Mouse (Mus musculus) gastrocnemius, adult 2 months (tissue): ENCODE results near the gene Olfr665. TPM values are rescaled to one million over a fixed set of nuclear protein-coding genes. Genes with fewer than 3 reads are reported as not detected.
"Not testable (repeated sequence)": the region's sequence is repeated elsewhere in the genome, so short reads cannot be mapped to it uniquely, and the experiment has no call there.

Experiments
- DNase-seq: peaks from one replicate; pipeline ENCODE4 v3.0.0; 2022
- H3K27ac ChIP-seq: fragments of 200-600 bp; 2 replicates; pipeline ENCODE4 v1.8.1; 2022; ENCODE audit warnings: mild to moderate bottlenecking
- H3K4me3 ChIP-seq: fragments of 200-600 bp; 2 replicates; pipeline ENCODE4 v1.8.1; 2022; ENCODE audit warnings: mild to moderate bottlenecking, moderate library complexity
- CTCF ChIP-seq: fragments of 200-600 bp; IDR thresholded peaks from 2 replicates; pipeline ENCODE4 v1.8.1; 2022; ENCODE audit warnings: antibody characterized with exemption, mild to moderate bottlenecking, moderate library complexity
- intact Hi-C: fragments of 180-260 bp; cut with DNase I; formaldehyde crosslinking; loops from one replicate; pipeline ENCODE4 v1.15.1; 2025
- long read RNA-seq, 2 experiments: library from polyadenylated mRNA; stranded (forward); transcript quantifications; one replicate each; pipeline ENCODE4 v2.0.0; 2021
- total RNA-seq, 2 experiments: library from RNA; stranded (reverse); gene quantifications; 2 replicates each; pipeline ENCODE4 v1.2.3; 2021

The Olfr665 gene
- total RNA-seq: not detected
- long read RNA-seq, experiment 1: 0 reads
- long read RNA-seq, experiment 2: 0 reads

DNA sequence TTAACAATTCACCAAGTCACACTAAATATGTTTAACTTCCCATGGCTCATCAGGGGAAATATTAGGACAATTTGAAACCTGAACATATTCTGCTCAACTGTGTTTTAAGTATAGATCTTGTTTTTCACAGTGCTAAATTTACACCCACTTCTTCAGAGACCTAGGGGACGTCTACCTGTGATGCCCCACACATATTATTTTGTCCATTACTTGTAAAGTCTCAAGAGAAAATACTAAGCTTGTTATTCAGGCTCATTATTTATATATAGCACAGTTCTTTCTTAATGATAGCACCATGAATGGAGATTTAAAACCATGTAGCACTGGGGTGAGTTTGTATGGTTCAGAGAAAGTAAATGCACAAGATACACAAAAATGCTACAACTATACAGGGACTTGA, at the start of gene Olfr665:
Gene Olfr665, plus strand, starts transcription at position 301 of the 400 bp plus-strand sequence.
- DNase-seq: no peak
- H3K4me3 ChIP-seq: no peak within 1 kb of the TSS
- intact Hi-C loops: no loop called here
- TF ChIP-seq CTCF: no peak
- no peak within 1 kb of the TSS for H3K27ac ChIP-seq

DNA sequence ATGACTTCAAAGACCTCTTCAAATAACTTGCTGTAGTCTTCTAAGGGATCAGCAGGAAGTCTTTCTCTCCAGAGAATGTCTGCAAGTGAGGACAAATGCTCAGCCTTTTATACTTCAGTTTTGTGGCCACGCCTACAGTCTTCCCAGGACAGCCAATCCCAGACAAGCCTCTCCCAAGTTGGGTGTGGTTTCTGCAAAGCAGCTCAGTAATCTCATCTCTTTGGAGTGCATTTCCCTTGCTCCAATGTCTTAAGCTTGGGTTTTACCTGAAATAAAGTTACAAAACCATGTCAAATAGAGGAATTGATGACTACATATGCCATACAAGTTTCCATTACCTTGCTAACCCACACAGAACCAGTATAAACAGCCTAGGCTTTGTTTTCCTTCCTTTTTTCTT, 35.3 kb upstream of the Olfr665 start, which contains the start of gene Usp17lb:
Gene Usp17lb, minus strand, starts transcription at position 101 of the 400 bp plus-strand sequence.
- H3K4me3 ChIP-seq: no peak within 1 kb of the TSS
- intact Hi-C loops: no loop called here
- no peak for TF ChIP-seq CTCF
- DNase-seq: no peak
- no peak within 1 kb of the TSS for H3K27ac ChIP-seq

DNA sequence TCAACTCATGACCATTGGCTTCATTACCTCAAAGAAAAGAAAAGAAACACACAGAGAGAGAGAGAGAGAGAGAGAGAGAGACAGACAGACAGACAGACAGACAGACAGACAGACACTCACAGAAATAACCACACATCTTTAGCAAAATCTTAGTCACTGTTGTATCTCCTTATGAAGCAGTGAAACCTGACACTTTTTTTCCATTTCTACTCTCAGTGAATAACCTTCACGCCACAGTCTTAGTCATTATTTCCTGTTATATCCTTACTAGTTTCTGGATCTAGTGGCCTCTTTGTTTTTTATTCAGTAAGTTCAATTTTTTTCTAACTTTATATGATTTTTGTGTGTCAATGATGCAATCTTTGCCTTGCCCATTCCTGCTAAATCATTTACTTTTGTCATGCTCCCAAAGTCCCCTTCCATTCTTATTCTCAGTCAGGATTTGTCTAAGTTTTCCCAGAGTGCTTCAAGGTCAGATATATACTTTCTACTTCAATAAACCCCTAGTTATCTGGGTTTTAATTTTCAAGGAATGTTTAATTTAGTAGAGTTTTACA, 34.0 kb upstream of the Olfr665 start:
- no peak for TF ChIP-seq CTCF
- no peak overlapping the region for H3K27ac ChIP-seq
- no peak for DNase-seq
- intact Hi-C loops: no loop called here
- H3K4me3 ChIP-seq: no peak overlapping the region

DNA sequence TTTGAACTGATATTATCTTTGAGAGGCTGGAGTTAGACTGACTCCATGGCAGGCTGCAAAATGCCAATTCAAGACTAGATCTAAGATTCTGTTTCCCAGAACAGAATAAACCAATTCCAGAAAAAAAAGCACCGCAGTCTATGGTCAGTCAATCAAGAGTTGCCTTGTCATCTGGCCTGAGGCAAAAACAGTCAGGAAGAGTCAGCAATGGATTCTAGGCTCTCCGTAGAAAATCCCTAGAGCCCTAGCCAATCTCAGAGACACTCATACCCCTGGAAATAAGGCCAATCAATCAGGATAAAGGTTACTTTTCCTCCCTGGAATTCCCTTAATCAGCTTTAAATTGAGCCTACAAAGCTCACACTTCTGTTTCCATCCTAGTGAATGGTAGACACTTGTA, 26.3 kb upstream of the Olfr665 start:
- intact Hi-C loops, H3K4me3 ChIP-seq, H3K27ac ChIP-seq, DNase-seq: not testable (repeated sequence)

DNA sequence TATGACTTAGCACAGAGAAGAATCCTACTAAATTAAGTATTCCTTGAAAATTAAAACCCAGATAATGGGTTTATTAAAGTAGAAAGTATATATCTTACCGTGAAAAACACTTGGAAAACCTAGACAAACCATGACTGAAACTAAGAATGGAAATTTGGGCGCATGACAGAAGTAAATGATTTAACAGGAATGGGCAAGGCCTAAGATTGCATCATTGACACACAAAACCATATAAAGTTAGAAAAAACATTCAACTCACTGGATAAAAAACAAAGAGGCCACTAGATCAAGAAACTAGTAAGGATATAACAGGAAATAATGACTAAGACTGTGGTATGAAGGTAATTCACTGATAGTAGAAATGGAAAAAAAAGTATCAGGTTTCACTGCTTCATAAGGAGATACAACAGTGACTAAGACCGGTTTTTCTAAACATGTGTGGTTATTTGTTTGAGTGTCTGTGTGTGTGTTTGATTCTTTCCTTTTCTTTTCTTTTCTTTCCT, 22.5 kb upstream of the Olfr665 start:
- Histone ChIP-seq H3K27ac (no peak overlapping the region), H3K4me3 (no peak overlapping the region)
- intact Hi-C loops: no loop called here
- TF ChIP-seq CTCF: no peak
- DNase-seq: no peak

DNA sequence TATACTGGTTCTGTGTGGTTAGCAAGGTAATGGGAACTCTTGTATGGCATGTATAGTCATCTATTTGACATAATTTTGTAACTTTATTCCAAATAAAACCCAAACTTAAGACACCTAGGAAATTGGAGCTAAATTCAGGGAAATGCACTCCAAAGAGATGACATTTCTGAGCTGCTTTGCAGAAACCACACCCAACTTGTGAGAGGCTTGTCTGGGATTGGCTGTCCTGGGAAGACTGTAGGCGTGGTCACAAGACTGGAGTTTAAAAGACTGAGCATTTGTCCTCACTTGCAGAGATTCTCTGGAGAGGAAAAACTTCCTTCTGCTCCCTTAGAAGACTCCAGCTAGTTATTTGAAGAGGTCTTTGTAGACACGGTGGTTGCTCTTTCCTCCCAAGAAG, 21.1 kb upstream of the Olfr665 start, which contains the start of gene Usp17la:
Gene Usp17la, plus strand, starts transcription at position 301 of the 400 bp plus-strand sequence.
- H3K27ac ChIP-seq, H3K4me3 ChIP-seq, intact Hi-C loops, DNase-seq: not testable (repeated sequence)

DNA sequence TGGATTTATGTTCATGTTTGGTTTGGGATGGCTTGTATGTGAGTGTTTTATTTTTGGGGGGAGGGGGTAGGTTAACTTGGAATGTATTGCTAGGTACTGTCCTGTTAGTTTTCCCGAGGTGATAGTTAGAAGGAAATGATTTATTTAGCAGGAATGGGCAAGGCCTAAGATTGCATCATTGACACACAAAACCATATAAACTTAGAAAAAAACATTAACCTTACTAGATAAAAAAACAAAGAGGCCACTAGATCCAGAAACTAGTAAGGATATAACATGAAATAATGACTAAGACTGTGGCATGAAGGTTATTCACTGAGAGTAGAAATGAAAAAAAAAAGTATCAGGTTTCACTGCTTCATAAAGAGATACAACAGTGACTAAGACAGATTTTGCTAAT, 20.1 kb upstream of the Olfr665 start:
- DNase-seq: no peak
- intact Hi-C loops: no loop called here
- Histone ChIP-seq H3K27ac (no peak overlapping the region), H3K4me3 (no peak overlapping the region)
- no peak for TF ChIP-seq CTCF

DNA sequence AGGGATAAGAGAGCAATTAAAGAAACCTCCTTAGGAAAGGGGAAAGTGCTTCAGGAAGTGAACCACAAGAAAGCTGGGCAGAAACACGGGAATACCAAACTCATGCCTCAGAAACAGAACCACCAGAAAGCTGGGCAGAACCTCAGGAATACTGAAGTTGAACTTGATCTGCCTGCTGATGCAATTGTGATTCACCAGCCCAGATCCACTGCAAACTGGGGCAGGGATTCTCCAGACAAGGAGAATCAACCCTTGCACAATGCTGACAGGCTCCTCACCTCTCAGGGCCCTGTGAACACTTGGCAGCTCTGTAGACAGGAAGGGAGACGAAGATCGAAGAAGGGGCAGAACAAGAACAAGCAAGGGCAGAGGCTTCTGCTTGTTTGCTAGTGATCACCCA, 16.4 kb upstream of the Olfr665 start:
- no peak for DNase-seq
- Histone ChIP-seq H3K4me3 (no peak overlapping the region), H3K27ac (no peak overlapping the region)
- intact Hi-C loops: no loop called here
- TF ChIP-seq CTCF: no peak

DNA sequence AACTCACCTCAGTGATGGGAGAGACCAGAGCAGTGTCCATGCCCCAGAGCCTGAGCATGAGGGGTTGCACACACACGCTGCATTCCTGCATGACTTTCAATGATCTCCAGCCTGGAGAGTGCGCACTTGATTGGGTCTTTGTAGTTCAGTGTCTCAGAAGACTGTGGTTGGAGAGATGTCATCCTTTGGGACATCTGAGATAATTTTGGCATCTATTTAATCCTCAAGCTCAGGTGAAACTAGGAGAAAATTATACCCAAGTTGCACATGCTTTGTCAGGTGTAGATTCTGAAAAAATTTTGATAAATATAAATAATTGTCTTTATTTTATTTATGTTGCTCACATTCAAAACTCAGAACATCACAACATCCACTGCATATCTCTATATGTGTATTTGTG, 18.0 kb downstream of the Olfr665 start, which contains the start of gene Olfr666:
Gene Olfr666, minus strand, starts transcription at position 101 of the 400 bp plus-strand sequence.
- no peak for DNase-seq
- intact Hi-C loops: no loop called here
- no peak within 1 kb of the TSS for H3K4me3 ChIP-seq
- H3K27ac ChIP-seq: no peak within 1 kb of the TSS
- TF ChIP-seq CTCF: no peak

DNA sequence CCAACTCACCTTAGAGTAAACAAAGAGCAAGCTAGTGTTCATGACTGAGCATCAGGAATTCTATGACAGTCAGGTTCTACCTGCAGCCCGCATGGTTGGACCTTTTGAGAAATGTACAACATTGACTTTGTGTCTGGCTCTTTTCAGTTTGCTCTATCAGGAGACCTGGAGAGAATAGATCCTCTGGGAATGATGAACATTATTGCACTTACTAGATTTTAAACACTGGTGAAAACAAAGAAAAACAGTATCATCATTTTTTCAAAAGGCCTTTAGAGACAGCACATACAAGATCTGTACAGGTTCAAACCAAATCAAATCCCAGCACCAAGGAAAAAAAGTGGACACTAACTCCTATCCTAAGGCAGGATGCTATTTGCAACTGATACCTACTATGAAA, 43.6 kb downstream of the Olfr665 start, which contains the start of gene Olfr667:
Gene Olfr667, minus strand, starts transcription at position 101 of the 400 bp plus-strand sequence.
- intact Hi-C loops: no loop called here
- no peak within 1 kb of the TSS for H3K4me3 ChIP-seq
- no peak within 1 kb of the TSS for H3K27ac ChIP-seq
- no peak for TF ChIP-seq CTCF
- no peak for DNase-seq

DNA sequence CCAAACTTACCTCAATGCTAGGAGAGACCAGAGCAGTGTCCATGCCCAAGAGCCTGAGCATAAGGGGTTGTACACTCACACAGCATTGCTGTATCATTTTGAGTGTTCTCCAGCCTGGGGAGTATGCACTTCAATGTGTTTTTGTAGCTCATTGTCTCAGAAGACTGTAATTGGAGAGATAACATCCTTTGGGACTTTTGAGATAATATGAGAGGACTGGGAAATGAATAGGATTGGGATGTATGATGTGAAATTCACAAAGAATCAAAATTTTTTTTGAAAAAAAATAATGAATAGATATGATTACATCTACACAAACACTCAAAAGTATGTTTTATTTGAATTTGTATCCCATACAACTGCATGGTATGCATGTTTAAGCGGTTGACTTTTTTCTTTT, 50.1 kb downstream of the Olfr665 start, which contains the start of gene Olfr668:
Gene Olfr668, minus strand, starts transcription at position 101 of the 400 bp plus-strand sequence.
- H3K27ac ChIP-seq: no peak within 1 kb of the TSS
- H3K4me3 ChIP-seq: no peak within 1 kb of the TSS
- intact Hi-C loops: no loop called here
- no peak for DNase-seq
- TF ChIP-seq CTCF: no peak

Other genes starting within 250 kb of the Olfr665 start
- not detected for gene Olfr658, start 230.7 kb upstream of the Olfr665 start, total RNA-seq
- not detected for gene Olfr659, start 211.3 kb upstream of the Olfr665 start, total RNA-seq
- not detected for gene Olfr661, start 191.5 kb upstream of the Olfr665 start, total RNA-seq
- not detected for gene Usp17le, start 100.6 kb upstream of the Olfr665 start, total RNA-seq
- gene Usp17lb, start 35.4 kb upstream of the Olfr665 start, total RNA-seq: not detected
- gene Usp17la, start 21.0 kb upstream of the Olfr665 start, total RNA-seq: not detected
- gene Olfr666, start 17.9 kb downstream of the Olfr665 start, total RNA-seq: not detected
- gene Olfr667, start 43.5 kb downstream of the Olfr665 start, total RNA-seq: not detected
- not detected for gene Olfr668, start 50.0 kb downstream of the Olfr665 start, total RNA-seq
- gene Olfr669, start 56.2 kb downstream of the Olfr665 start, total RNA-seq: not detected
- gene Olfr670, start 84.6 kb downstream of the Olfr665 start, total RNA-seq: not detected
- gene Olfr671, start 101.1 kb downstream of the Olfr665 start, total RNA-seq: not detected
- not detected for gene Olfr672, start 124.0 kb downstream of the Olfr665 start, total RNA-seq
- not detected for gene Olfr675, start 150.4 kb downstream of the Olfr665 start, total RNA-seq
- gene Olfr676, start 154.7 kb downstream of the Olfr665 start, total RNA-seq: not detected
- gene Olfr677, start 173.3 kb downstream of the Olfr665 start, total RNA-seq: not detected
- gene Olfr678, start 186.4 kb downstream of the Olfr665 start, total RNA-seq: not detected
- not detected for gene Olfr679, start 203.2 kb downstream of the Olfr665 start, total RNA-seq
- gene Olfr680-ps1, start 214.8 kb downstream of the Olfr665 start, total RNA-seq: not detected
- not detected for gene Olfr681, start 238.8 kb downstream of the Olfr665 start, total RNA-seq